Mouse (Mus musculus): ENCODE data around the gene Prl7b1.

The Prl7b1 gene

DNA sequence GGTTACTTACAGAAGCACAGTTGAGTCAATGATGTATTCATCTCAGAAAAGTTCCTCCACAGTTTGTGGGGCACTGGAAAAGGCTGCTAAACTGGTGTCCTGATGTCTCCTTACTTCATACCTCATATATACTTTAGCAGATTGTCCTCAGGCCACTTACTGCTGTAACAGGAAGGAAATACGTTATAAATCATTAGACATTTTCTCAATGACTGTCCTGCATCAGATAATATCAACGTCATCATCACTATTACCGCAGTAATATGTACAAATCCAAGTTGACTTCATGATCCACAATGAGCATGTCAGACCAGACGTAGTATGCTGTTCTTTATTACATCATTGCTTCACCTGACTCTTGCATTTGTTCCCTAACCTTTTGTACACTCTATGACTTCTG lies at the start of gene Prl7b1:
TSS of gene Prl7b1 (minus strand) at position 101 of the 400 bp plus-strand sequence.
- no peak for DNase-seq

DNA sequence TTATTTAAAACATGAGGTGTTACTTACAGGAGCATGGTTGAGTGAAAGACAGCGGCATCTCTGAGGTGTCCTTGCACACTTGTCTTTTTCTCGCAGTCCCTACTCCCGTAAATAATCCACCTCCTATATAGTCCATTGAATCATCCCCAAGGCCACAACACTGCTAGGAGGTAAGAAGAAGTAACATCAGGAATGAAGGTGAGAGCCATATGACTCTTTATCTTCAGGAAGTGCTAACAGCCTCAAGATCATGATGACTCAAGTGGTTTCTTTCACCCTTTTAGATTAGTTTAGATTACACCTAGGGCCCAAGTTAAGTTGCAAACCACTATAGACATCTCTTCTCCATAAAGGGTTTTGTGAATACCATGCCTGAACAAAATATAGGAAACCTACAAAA lies 32.0 kb upstream of the Prl7b1 start, which contains the start of gene Prl7a1:
TSS of gene Prl7a1 (minus strand) at position 101 of the 400 bp plus-strand sequence.
- no peak for DNase-seq

DNA sequence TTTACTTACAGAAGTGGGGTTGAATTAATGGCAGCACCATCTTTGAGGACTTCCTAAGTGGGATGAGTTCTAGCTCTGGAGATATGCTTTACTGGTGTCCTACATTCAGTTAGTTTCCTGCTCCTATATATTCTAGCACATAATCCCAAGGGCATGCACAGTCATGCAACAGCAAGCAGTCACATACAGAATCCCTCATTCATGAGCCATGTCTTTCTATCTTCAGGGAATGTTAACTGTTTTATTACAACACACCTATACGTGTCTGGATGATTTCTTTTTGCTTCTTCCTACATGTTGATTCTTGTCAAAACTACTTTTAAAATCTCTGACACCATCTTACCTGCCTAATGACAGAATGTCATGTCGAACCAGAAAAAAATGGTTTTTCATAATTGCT lies 28.3 kb downstream of the Prl7b1 start, which contains the start of gene Prl8a1:
TSS of gene Prl8a1 (minus strand) at position 101 of the 400 bp plus-strand sequence.
- DNase-seq = no peak

DNA sequence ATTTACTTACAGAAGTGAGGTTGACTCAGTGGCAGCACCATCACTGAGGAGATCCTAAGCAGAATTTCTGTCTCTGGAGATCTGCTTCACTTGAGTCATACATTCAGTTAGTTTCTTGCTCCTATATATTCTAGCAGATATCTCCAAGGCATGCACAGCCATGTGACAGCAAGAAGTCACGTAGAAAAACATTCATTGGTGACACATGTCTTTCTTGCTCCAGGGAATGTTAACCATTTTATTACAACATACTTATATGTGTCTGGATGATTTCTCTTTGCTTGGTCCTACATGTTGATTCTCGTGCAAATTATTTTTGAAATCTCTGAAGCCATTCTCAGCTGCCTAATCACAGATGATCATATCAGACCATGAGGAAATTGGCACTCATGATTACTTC lies 45.9 kb downstream of the Prl7b1 start, which contains the start of gene Prl8a9:
TSS of gene Prl8a9 (minus strand) at position 101 of the 400 bp plus-strand sequence.
- no peak for DNase-seq

DNA sequence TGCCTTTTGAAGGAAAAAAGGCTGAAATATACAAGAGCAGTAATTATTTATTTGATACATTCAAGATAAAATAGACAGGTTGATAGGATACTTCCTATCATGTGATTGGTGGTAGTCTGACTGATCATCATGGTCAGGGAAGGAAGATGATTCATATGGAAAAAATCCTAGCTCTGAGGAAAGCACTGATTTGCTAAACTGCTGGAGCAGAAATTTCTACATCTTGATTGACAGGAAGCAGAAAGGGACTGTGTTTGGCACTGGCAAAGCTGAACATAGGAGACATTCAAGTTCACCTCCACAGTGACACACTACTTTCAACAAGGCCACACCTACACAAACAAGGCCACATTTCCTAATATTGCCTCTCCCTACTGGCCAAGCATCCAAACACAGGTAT lies 57.0 kb downstream of the Prl7b1 start:
- no peak for DNase-seq
